Mouse (Mus musculus): Measurements from ENCODE around the gene Hsd17b12. TPM values are rescaled to one million over a fixed set of nuclear protein-coding genes. Genes with fewer than 3 reads are reported as not detected.

Gene Hsd17b12
- total and polyA plus RNA-seq, 3 experiments = 70.7 to 117 (median 114) TPM

DNA sequence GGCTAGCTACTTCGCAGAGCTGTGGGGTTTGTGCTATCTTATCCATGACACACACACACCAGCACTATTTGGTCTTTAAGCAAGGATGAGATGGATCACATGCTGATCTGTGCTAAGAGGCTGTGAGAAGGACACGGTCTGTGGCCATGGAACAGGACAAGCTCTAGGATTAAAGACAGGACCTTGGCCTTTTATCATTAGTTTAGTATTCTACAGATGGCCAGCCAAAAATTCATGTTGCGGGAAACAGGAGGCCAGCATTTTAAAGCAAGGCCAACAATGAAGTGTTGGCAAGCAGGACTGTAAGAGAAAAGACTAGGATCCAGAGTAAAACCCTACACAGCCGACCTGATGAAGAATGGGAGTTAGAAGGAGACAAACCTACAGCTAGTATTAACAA lies 95.0 kb downstream of the Hsd17b12 start:
- H3K27me3 ChIP-seq (replicated peaks) = no peaks in the 10 kb centered on the region
- H3K9me3 ChIP-seq (replicated peaks; ENCODE audit: low read length) = no peaks in the 10 kb centered on the region
- no peak for DNase-seq (ENCODE audit: extremely low read depth)
- H3K4me1 ChIP-seq (ENCODE audit: control insufficient read depth in 1 of 2, insufficient read depth in 2 of 2) = peaks cover 0 to 10% of the 10 kb centered on the region in 2 experiments; a peak in 1 of 4 replicates
- no peak overlapping the region for H3K4me2 ChIP-seq (ENCODE audit: insufficient read depth, low read depth, poor library complexity, severe bottlenecking)
- H3K4me3 ChIP-seq (replicated peaks in 1 of 3; ENCODE audit: low read depth in 2 of 3, low read length in 2 of 3, poor library complexity in 1 of 3) = no peak overlapping the region
- no peak for TF ChIP-seq KAT2A (IDR thresholded peaks at IDR 0.05; ENCODE audit: insufficient replicate concordance, low read length)
- TF ChIP-seq RCOR1 (conservative IDR thresholded peaks at IDR 0.05; ENCODE audit: low read depth, low read length) = no peak
- no peak for TF ChIP-seq HCFC1 (IDR thresholded peaks at IDR 0.05; ENCODE audit: low read depth, low read length)
- TF ChIP-seq UBTF (IDR thresholded peaks at IDR 0.05; ENCODE audit: low read depth, low read length) = no peak
- TF ChIP-seq EP300 (IDR thresholded peaks at IDR 0.05; ENCODE audit: low read length) = no peak
- no peak for TF ChIP-seq ELF1 (IDR thresholded peaks at IDR 0.05; ENCODE audit: low read depth, low read length)
- TF ChIP-seq NELFE (IDR thresholded peaks at IDR 0.05; ENCODE audit: low read depth, low read length) = no peak
- TF ChIP-seq CHD1 (IDR thresholded peaks at IDR 0.05; ENCODE audit: low read depth, low read length) = no peak
- TF ChIP-seq JUN (IDR thresholded peaks at IDR 0.05; ENCODE audit: insufficient read depth, low read depth, low read length) = no peak
- dilution Hi-C loops (cut with MboI; ENCODE audit: extremely low pct_ligation_motif_present, extremely low pct_unique_long_range_greater_than_20kb, low sequenced_read_pairs) = no loop called here
- H3K27ac ChIP-seq (ENCODE audit: insufficient read depth, low read depth) = no peak overlapping the region
- H3K9ac ChIP-seq (ENCODE audit: insufficient read depth, low read depth) = no peak overlapping the region
- H3K36me3 ChIP-seq (replicated peaks in 1 of 2; ENCODE audit: control insufficient read depth in 1 of 2, insufficient read depth in 1 of 2, low read length in 1 of 2) = peaks cover 0 to 43% of the 10 kb centered on the region in 2 experiments
- no peaks in the 10 kb centered on the region; the same call in 1 of the 2 replicates for H3K79me2 ChIP-seq (replicated peaks; ENCODE audit: control insufficient read depth, extremely low read depth, insufficient read depth, poor library complexity, severe bottlenecking)
- in situ Hi-C loops (cut with MboI; ENCODE audit: low pct_ligation_motif_present, low pct_unique_long_range_greater_than_20kb, low sequenced_read_pairs) = no loop called here

- no peak overlapping the region for H3K4me2 ChIP-seq (ENCODE audit: insufficient read depth, low read depth, poor library complexity, severe bottlenecking)
- H3K9ac ChIP-seq (ENCODE audit: insufficient read depth, low read depth) = no peak overlapping the region
- TF ChIP-seq JUND (conservative IDR thresholded peaks at IDR 0.05; ENCODE audit: low read depth, low read length) = no peak
- no peak for TF ChIP-seq MYC (IDR thresholded peaks at IDR 0.05; ENCODE audit: low read depth, low read length)
- TF ChIP-seq CTCF (conservative IDR thresholded peaks at IDR 0.05 in 1 of 2, IDR thresholded peaks at IDR 0.05 in 1 of 2; ENCODE audit: low read depth in 2 of 2, low read length in 2 of 2) = peak in 1 of 2 experiments; percentile 42; a peak in 3 of 4 replicates
- TF ChIP-seq ETS1 (conservative IDR thresholded peaks at IDR 0.05; ENCODE audit: low read depth, low read length) = no peak
- no peak for TF ChIP-seq MXI1 (IDR thresholded peaks at IDR 0.05; ENCODE audit: low read depth, low read length)
- H3K4me3 ChIP-seq (replicated peaks in 1 of 3; ENCODE audit: low read depth in 2 of 3, low read length in 2 of 3, poor library complexity in 1 of 3) = no peak overlapping the region
- H3K79me2 ChIP-seq (replicated peaks; ENCODE audit: control insufficient read depth, extremely low read depth, insufficient read depth, poor library complexity, severe bottlenecking) = no peaks in the 10 kb centered on the region; the same call in 1 of the 2 replicates
- no peak for DNase-seq (ENCODE audit: extremely low read depth)
- in situ Hi-C loops (cut with MboI; ENCODE audit: low pct_ligation_motif_present, low pct_unique_long_range_greater_than_20kb, low sequenced_read_pairs) = no loop called here
- H3K36me3 ChIP-seq (replicated peaks in 1 of 2; ENCODE audit: control insufficient read depth in 1 of 2, insufficient read depth in 1 of 2, low read length in 1 of 2) = peaks cover 0 to 34% of the 10 kb centered on the region in 2 experiments
- no peak overlapping the region for H3K27ac ChIP-seq (ENCODE audit: insufficient read depth, low read depth)
- H3K9me3 ChIP-seq (replicated peaks; ENCODE audit: low read length) = no peaks in the 10 kb centered on the region
- dilution Hi-C loops (cut with MboI; ENCODE audit: extremely low pct_ligation_motif_present, extremely low pct_unique_long_range_greater_than_20kb, low sequenced_read_pairs) = no loop called here
- H3K4me1 ChIP-seq (ENCODE audit: control insufficient read depth in 1 of 2, insufficient read depth in 2 of 2) = peaks cover 0 to 13% of the 10 kb centered on the region in 2 experiments; a peak in 1 of 4 replicates
- no peaks in the 10 kb centered on the region for H3K27me3 ChIP-seq (replicated peaks)
These were observed 98.3 kb downstream of the Hsd17b12 start for GRCm38 (mm10) chr2:94059459-94059858.

DNA sequence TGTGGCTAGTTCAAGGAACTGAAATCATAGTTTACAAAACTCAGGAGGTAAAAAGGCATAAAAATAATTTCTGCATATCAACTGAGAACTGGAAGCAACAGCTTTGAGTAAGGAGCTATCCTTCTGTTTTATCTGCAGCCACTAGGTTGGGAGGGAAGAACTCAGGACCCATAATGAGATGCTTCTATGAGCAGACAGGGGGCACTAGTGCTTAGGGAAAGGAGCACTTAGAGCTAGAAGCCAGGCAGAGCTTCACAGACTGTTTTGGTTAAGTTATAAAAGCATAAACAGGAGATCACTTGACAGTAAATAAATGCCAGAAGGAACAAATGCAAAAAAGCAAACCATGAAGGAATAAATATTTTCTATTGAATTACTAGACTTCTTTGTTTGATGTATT lies 103.0 kb downstream of the Hsd17b12 start:
- no peak overlapping the region for H3K9ac ChIP-seq (ENCODE audit: insufficient read depth, low read depth)
- H3K79me2 ChIP-seq (replicated peaks; ENCODE audit: control insufficient read depth, extremely low read depth, insufficient read depth, poor library complexity, severe bottlenecking) = no peaks in the 10 kb centered on the region
- H3K4me3 ChIP-seq (replicated peaks in 1 of 3; ENCODE audit: low read depth in 2 of 3, low read length in 2 of 3, poor library complexity in 1 of 3) = no peak overlapping the region
- in situ Hi-C loops (cut with MboI; ENCODE audit: low pct_ligation_motif_present, low pct_unique_long_range_greater_than_20kb, low sequenced_read_pairs) = no loop called here
- no peaks in the 10 kb centered on the region for H3K27me3 ChIP-seq (replicated peaks)
- H3K27ac ChIP-seq (ENCODE audit: insufficient read depth, low read depth) = no peak overlapping the region
- peaks cover 0 to 6% of the 10 kb centered on the region in 2 experiments; a peak in 1 of 4 replicates for H3K4me1 ChIP-seq (ENCODE audit: control insufficient read depth in 1 of 2, insufficient read depth in 2 of 2)
- dilution Hi-C loops (cut with MboI; ENCODE audit: extremely low pct_ligation_motif_present, extremely low pct_unique_long_range_greater_than_20kb, low sequenced_read_pairs) = no loop called here
- H3K4me2 ChIP-seq (ENCODE audit: insufficient read depth, low read depth, poor library complexity, severe bottlenecking) = no peak overlapping the region
- peaks cover 2 to 39% of the 10 kb centered on the region in 2 experiments for H3K36me3 ChIP-seq (replicated peaks in 1 of 2; ENCODE audit: control insufficient read depth in 1 of 2, insufficient read depth in 1 of 2, low read length in 1 of 2)
- peak; percentile 40 for DNase-seq (ENCODE audit: extremely low read depth)
- H3K9me3 ChIP-seq (replicated peaks; ENCODE audit: low read length) = no peaks in the 10 kb centered on the region
- TF ChIP-seq BHLHE40 (IDR thresholded peaks at IDR 0.05; ENCODE audit: low read depth, low read length) = no peak
- no peak for TF ChIP-seq MXI1 (IDR thresholded peaks at IDR 0.05; ENCODE audit: low read depth, low read length)
- peak in 1 of 2 experiments; percentile 73; a peak in 3 of 4 replicates for TF ChIP-seq CTCF (conservative IDR thresholded peaks at IDR 0.05 in 1 of 2, IDR thresholded peaks at IDR 0.05 in 1 of 2; ENCODE audit: low read depth in 2 of 2, low read length in 2 of 2)
- no peak for TF ChIP-seq MEF2A (IDR thresholded peaks at IDR 0.05; ENCODE audit: borderline replicate concordance, low read depth, low read length)
- TF ChIP-seq POLR2AphosphoS2 (IDR thresholded peaks at IDR 0.05; ENCODE audit: low read depth, low read length) = no peak
- TF ChIP-seq ZNF384 (IDR thresholded peaks at IDR 0.05; ENCODE audit: low read depth, low read length) = no peak
- TF ChIP-seq ZMIZ1 (IDR thresholded peaks at IDR 0.05; ENCODE audit: low read depth, low read length) = no peak
- TF ChIP-seq MYC (IDR thresholded peaks at IDR 0.05; ENCODE audit: low read depth, low read length) = no peak
- no peak for TF ChIP-seq ETS1 (conservative IDR thresholded peaks at IDR 0.05; ENCODE audit: low read depth, low read length)
- no peak for TF ChIP-seq GABPA (IDR thresholded peaks at IDR 0.05; ENCODE audit: insufficient replicate concordance, low read depth, low read length)
- peak; percentile 66 for TF ChIP-seq RAD21 (IDR thresholded peaks at IDR 0.05; ENCODE audit: low read depth, low read length)
- TF ChIP-seq MAZ (IDR thresholded peaks at IDR 0.05; ENCODE audit: low read depth, low read length) = no peak
- no peak for TF ChIP-seq USF1 (IDR thresholded peaks at IDR 0.05; ENCODE audit: low read depth, low read length)
- no peak for TF ChIP-seq HCFC1 (IDR thresholded peaks at IDR 0.05; ENCODE audit: low read depth, low read length)
- no peak for TF ChIP-seq USF2 (conservative IDR thresholded peaks at IDR 0.05; ENCODE audit: low read depth, low read length)
- no peak for TF ChIP-seq TBP (conservative IDR thresholded peaks at IDR 0.05; ENCODE audit: low read depth, low read length)

All from CH12.LX (cell line).